Mouse (Mus musculus) testis, adult 2 months (tissue): ENCODE data around the gene Mkrn2. TPM values are rescaled to one million over a fixed set of nuclear protein-coding genes. Genes with fewer than 3 reads are reported as not detected.

Experiments used
- H3K27ac ChIP-seq: fragments of 200-500 bp; 2 replicates; pipeline ENCODE4 v1.5.1; 2012; ENCODE audit warnings: low read depth, low read length; ENCODE audit not compliant: control insufficient read depth, insufficient read depth
- H3K27me3 ChIP-seq: fragments of 200-500 bp; 2 replicates; pipeline ENCODE4 v1.6.1; 2012; ENCODE audit warnings: mild to moderate bottlenecking, low read length, moderate library complexity; ENCODE audit not compliant: control insufficient read depth, insufficient read depth
- H3K36me3 ChIP-seq: fragments of 200-500 bp; 2 replicates; pipeline ENCODE4 v1.6.1; 2012; ENCODE audit warnings: mild to moderate bottlenecking, low read length; ENCODE audit not compliant: control insufficient read depth, insufficient read depth
- H3K4me1 ChIP-seq: fragments of 200-500 bp; 2 replicates; pipeline ENCODE4 v1.6.1; 2012; ENCODE audit warnings: low read length; ENCODE audit not compliant: control insufficient read depth, insufficient read depth
- H3K4me3 ChIP-seq: fragments of 200-500 bp; 2 replicates; pipeline ENCODE4 v1.5.1; 2012; ENCODE audit warnings: low read depth, mild to moderate bottlenecking, low read length, moderate library complexity, mixed read lengths; ENCODE audit not compliant: control insufficient read depth
- CTCF ChIP-seq: fragments of 200-500 bp; IDR thresholded peaks from 2 replicates; pipeline ENCODE4 v1.5.1; 2012; ENCODE audit warnings: low read depth, mild to moderate bottlenecking, inconsistent platforms, low read length, moderate library complexity; ENCODE audit not compliant: control insufficient read depth, insufficient read depth, insufficient replicate concordance
- POLR2A ChIP-seq: fragments of 200-500 bp; IDR thresholded peaks from 2 replicates; pipeline ENCODE4 v1.6.1; 2012; ENCODE audit warnings: low read depth, mild to moderate bottlenecking, inconsistent platforms, low read length, moderate library complexity; ENCODE audit not compliant: control insufficient read depth
- polyA plus RNA-seq: library from polyadenylated mRNA; depleted of rRNA; stranded (reverse); fragments of >200 nt; gene quantifications from 2 replicates; pipeline ENCODE4 v1.2.3, GENCODE M21; 2012

Mkrn2 gene
- polyA plus RNA-seq, 1 experiment = 137 TPM

GRCm38 (mm10) chr6:115577407-115577806 is 24.3 kb upstream of the Mkrn2 start:
- Histone ChIP-seq H3K4me3 (no peak overlapping the region), H3K27ac (no peak overlapping the region), H3K4me1 (no peaks in the 10 kb centered on the region; the same call in 1 of the 2 replicates), H3K36me3 (no peaks in the 10 kb centered on the region), H3K27me3 (no peaks in the 10 kb centered on the region)
- TF ChIP-seq POLR2A (no peak), CTCF (no peak)

- H3K27ac ChIP-seq = no peak overlapping the region
- no peaks in the 10 kb centered on the region for H3K36me3 ChIP-seq
- H3K4me3 ChIP-seq = no peak overlapping the region
- no peak for TF ChIP-seq POLR2A
- TF ChIP-seq CTCF = no peak
- no peaks in the 10 kb centered on the region for H3K27me3 ChIP-seq
- peaks cover 2% of the 10 kb centered on the region for H3K4me1 ChIP-seq
Observed at GRCm38 (mm10) chr6:115577941-115578340, 23.8 kb upstream of the Mkrn2 start.

- no peak for TF ChIP-seq CTCF
- TF ChIP-seq POLR2A = no peak
- no peak overlapping the region for H3K4me3 ChIP-seq
- H3K36me3 ChIP-seq = no peaks in the 10 kb centered on the region
- H3K27ac ChIP-seq = no peak overlapping the region
- no peaks in the 10 kb centered on the region for H3K27me3 ChIP-seq
- H3K4me1 ChIP-seq = peaks cover 10% of the 10 kb centered on the region
Observed at GRCm38 (mm10) chr6:115580810-115581209, 20.9 kb upstream of the Mkrn2 start.

DNA sequence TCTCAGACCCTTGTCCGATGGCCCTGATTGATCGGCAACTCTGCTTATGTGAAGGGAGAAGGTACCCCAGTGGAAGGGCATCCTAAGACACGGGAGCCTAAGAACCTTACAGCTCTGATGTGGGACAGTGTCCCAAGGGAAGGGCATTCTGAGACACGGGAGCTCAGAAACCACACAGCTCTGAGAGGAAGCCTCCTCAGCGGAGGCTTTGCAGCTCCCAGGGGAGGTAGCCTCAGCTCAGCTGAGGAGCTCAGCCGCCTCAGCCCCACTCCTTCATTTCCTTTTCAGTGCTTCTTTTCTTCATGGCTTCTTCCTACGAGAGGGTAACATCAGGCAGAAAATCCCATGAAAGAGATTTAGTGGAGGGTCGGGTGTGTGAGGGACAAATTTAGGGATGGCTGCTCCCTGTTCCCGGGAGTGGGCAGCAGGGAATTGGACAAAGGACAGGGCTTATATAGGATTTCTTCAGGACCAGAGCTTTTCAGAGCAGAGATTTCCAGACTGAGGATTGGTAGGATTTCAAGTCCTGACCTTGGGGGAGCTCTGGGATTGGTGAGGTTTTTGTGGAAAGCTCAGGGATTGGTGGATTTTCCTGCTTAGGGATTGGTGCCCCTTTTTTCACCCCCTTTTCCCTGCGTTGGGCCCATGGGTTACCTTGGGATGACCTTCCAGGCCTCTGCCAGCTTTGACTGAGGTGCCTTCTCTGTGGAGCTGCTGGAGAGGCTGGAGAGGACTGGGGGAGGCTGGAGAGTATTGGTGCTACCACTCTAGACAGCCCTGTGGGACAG is 19.2 kb upstream of the Mkrn2 start:
- Histone ChIP-seq H3K27ac (no peak overlapping the region), H3K27me3 (no peaks in the 10 kb centered on the region), H3K36me3 (no peaks in the 10 kb centered on the region), H3K4me1 (peaks cover 10% of the 10 kb centered on the region), H3K4me3 (no peak overlapping the region)
- TF ChIP-seq CTCF = no peak
- no peak for TF ChIP-seq POLR2A

DNA sequence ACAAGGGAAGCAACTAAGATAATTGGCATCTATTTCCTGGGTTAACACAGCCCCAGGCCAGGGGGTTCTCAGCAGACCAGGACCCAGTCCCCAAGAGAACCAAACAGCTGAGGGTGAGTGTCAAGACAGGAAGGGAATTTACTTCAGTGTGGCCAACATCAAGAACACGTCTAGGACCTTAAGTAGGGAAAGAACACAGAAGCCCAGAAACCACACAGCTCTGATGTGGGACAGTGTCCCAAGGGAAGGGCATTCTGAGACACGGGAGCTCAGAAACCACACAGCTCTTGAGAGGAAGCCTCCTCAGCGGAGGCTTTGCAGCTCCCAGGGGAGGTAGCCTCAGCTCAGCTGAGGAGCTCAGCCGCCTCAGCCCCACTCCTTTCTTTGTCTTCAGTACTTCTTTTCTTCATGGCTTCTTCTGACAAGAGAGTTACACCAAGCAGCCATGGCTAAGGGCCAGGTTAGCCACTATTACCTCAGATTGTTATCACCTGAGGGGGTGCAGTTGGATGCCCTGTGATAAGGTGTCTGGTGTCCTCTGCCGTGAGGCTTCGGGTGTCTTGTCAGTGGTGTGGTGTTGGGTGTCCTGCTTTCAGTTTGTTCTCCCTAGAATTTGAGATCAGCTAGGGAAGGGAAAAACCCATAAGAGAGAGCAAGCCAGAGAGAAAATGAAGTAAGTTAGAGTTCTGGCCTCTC is 18.1 kb upstream of the Mkrn2 start:
- Histone ChIP-seq H3K4me1 (peaks cover 10% of the 10 kb centered on the region), H3K36me3 (no peaks in the 10 kb centered on the region), H3K4me3 (no peak overlapping the region), H3K27me3 (no peaks in the 10 kb centered on the region), H3K27ac (no peak overlapping the region)
- no peak for TF ChIP-seq POLR2A
- no peak for TF ChIP-seq CTCF

- peaks cover 10% of the 10 kb centered on the region for H3K4me1 ChIP-seq
- no peak overlapping the region for H3K27ac ChIP-seq
- no peaks in the 10 kb centered on the region for H3K27me3 ChIP-seq
- H3K36me3 ChIP-seq = no peaks in the 10 kb centered on the region
- H3K4me3 ChIP-seq = no peak overlapping the region
- TF ChIP-seq POLR2A = no peak
- TF ChIP-seq CTCF = no peak
Observed at GRCm38 (mm10) chr6:115584176-115584575, 17.5 kb upstream of the Mkrn2 start.

GRCm38 (mm10) chr6:115586321-115586720 is 15.4 kb upstream of the Mkrn2 start:
- H3K36me3 ChIP-seq = no peaks in the 10 kb centered on the region
- H3K27me3 ChIP-seq = no peaks in the 10 kb centered on the region
- H3K4me3 ChIP-seq = no peak overlapping the region
- TF ChIP-seq CTCF (no peak), POLR2A (no peak)
- H3K27ac ChIP-seq = no peak overlapping the region
- H3K4me1 ChIP-seq = peaks cover 10% of the 10 kb centered on the region
